Mouse (Mus musculus) spleen, adult 12 weeks (tissue): ENCODE results near the gene Naa35.

ENCODE experiments used
- DNase-seq: peaks from one replicate; pipeline ENCODE4 v3.0.0; 2022; ENCODE audit warnings: low spot score

The Naa35 gene

DNA sequence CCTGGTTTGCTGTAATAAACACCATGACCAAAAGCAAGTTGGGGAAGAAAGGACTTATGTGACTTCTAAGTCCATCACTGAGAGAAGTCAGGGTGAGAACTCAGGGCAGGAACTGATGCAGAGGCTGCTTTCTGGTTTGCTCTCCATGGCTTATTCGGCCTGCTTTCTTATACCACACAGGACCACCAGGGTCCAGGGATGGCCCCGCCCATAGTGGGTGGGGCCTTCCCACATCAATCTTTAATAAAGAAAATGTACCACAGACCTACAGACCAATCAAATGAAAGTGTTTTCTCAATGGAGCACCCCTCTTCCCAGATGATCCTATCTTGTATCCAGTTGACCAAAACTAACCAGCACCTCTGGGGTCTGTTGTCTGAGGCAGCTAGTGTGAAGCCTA, 86.5 kb downstream of the Naa35 start:
- no peak for DNase-seq

DNA sequence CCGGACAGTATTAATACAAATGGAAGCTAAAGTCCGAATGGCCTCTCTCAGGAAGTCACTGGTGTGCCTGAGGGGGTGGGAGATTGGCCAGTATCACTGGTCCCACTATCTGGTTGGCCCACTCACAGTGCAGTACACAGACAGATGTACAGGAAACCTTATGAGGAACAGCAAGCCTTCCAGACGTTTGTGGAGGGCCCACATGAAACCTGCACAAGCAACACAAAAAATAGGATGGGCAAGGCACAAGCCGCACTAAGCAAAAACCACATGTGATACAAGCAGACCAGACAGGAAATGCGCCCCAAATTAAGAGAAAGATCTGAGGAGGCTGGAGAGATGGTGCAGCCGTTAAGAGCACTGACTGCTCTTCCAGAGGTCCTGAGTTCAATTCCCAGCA, 87.2 kb downstream of the Naa35 start:
- no peak for DNase-seq

DNA sequence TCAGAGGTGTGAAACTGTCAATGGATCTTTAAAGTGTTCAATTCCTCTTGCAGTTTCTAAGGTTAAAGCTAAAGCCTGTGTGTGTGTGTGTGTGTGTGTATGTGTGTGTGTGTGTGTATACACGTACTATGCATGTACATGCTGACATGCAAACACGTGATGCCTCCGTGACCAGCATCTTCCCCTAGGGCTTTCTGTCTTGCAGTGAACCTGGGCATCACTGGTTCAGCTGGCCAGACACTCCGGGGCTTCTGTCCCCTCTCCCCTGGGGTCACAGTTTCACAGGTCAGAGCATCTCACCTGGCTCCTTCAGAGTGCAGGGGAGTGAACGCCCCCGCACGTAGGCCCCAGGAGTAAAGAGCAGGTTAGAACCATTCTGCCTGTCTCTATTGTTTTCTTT, 88.5 kb downstream of the Naa35 start:
- no peak for DNase-seq

DNA sequence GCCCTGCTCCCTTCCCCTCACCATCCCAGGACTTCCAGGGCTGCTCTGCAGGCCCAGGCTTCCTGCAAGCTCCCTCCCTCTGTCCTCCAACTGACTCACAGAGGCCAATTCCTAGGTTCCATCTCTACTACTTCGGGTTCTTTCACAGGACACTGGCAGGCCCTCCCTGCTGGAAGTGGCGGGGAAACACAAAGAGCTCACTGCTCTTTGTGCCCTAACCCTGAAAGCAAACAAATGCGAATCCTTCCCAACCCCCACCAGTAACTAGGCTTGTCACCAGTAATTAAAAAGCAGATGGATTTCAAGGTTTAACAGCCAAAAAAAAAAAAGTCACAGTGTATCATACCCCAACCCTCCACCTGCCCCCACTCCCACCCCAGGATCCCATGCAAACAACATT, 89.2 kb downstream of the Naa35 start:
- DNase-seq: no peak

DNA sequence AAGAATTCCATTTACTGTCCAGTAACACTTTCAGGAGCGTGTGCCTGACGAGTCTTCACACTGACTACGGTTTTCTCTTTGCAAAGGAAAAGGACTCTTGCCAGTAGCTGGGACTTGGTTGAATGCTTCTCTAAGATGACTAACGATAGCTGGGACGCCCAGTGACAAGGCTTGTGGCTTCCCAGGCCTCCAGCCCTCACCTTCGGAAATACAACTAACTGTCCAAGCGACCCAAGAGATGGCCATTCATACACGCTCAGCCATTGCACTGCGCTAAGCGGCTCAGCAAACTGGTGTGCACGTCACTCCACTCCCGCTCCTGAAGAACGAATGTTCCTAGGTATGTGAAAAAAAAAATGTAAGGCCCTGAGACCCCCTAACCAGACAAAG, 89.7 kb downstream of the Naa35 start:
- no peak for DNase-seq

DNA sequence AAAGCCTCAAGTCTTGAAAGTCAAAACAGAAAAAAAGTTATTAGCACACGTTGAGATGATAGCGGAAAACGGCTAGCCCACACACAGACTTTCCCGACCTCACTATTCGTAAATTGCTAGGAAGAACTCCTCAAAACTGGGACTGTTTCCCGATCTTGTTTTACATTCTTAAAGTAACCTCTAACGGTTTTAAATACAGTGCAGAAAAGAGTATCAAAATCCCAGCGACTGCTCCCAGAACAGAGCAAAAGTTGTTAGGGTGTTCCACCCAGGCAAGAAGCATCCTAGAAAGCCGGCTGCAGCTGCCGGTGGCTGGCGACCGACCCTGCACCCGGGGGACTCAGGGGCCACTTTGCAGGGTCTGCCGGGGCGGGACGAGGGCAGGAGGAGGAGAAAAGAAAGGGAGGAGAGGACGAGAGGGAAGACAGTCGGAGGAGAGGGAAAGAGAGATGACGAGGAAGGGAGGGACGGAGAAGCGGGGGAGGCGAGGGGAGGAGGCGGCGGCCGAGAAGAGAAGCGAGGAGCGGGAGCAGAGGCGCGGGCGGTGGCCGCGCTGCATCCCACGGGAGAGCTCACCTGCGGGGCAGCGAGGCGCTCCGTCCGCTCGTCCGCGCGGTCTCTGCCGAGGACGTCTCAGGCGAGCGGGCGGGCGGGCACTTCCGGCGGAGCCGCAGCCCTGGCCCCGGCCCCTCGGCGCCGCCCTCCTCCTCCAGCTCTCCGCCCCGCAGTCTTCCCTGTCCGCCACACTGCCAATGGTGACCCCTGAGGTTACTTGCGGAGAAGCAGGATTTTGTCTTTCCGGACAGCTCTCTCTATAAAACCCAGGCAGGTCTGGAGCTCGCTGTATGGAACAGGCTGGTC, 90.3 kb downstream of the Naa35 start, which contains the start of gene Golm1:
Gene Golm1 (minus strand): TSS at position 661 of the 861 bp plus-strand sequence.
- DNase-seq: peak; percentile 63

DNA sequence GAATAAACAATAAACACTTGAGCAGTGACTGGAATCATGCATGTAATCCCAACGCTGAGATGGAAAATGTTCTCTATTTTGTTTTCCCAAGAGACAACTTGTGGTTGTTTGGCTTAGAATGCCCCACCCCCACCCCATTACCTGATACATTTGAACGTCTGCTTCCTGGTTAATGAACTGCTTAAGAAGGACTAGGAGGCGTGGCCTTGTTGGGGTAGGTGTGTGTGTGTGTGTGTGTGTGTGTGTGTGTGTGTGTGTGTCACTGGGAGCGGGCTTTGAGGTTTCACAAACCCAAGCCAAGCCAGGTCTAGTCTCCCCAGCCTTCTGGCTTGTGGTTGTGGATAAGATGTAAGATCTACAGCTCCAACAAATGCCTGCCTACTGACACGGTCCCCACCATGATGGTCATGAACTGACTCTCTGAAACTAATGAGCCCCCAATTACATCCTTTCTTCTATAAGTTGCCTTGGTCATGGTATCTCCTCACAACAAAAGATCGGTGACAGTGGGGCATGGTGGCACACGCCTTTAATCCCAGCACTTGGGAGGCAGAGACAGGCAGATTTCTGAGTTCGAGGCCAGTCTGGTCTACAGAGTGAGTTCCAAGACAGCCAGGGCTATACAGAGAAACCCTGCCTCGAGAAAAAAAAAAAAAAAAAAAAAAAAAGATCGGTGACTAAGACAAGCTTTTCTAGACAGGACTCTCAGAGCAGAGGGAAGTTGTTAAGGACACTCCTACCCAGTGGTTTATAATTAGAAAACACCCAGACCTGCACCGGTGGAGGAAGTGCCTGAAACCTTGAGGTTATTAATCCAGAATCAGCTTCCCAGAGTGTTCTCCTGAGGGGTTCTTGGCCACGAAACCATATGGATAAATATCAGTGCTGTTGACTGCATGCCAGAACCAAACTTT, 91.5 kb downstream of the Naa35 start:
- no peak for DNase-seq

DNA sequence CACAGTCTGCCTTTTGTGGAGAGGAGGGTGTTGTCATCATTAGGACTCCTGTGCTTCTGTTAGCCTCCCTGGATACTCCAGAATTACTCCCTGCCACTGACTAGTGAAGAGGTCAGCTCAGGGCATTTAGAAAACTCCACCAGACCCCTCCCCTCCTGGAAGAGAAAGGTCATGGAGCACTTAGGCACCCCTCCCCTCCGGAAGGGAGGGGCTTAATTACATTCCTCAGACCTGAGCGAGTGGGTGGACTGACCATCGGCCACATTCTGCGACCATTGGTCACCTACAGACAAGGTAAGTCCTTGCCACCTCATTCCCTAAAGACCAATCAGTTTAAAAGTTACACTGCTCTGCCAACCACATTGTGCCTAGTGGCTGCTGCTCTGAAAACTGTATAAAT, 94.2 kb downstream of the Naa35 start:
- DNase-seq: no peak

DNA sequence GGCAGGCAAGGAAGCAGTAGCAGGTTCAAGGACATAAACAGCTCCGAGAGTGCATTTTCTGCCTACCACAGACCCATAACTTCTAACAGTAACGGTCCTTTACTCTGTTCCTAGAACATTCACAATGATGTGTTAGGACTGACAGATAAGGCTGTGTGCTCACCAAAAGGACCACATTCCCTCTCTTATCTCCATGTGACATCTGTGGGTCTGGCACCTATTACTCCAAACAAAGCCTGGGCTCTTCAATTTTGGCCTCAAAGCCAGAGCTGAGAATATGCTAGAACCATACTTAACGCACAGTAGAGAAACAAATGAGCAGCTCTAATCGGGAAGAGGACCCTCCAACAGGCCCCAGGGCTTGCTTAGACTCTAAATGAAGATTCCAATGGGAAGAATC, 94.8 kb downstream of the Naa35 start:
- DNase-seq: no peak

DNA sequence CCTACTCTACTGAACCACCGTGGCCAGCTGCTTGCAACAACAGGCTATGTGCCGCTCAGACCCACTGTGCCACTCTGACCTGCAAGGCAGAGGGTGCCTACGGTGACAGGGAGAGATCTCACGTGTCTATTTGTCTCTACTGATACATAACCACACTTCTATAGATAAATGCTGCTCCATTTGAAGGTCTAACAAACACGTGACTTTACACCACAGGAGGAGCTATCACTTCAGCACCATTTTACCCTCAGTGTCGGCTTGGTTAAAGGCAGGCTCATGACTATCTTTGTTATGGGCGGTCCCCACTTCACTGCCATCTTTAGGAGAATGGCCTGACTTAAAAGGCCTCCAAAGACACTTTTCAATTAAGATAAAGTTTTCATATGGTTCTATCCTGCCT, 97.6 kb downstream of the Naa35 start:
- DNase-seq: no peak

DNA sequence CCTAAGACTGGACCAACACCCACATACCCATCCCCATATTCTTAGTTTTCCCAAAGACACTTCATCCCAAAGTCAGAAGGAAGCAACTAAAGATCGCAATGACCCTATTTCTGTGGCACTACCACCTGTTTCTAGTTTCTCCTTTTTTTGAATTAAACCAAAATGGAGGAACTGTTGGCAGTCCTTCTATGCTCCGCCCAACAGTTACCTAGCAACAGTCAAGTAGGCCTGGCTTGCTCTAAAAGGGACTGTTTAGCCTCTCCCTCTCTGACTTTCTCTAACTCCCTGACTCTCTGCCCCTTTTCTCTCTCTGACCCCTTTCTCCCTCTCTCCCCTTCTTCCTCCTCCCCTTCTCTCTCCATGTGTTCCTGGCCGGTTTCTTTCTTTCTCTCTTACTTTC, 100.2 kb downstream of the Naa35 start:
- no peak for DNase-seq
